Mouse (Mus musculus) kidney, postnatal 10 days (tissue): ENCODE results near the gene Atrip.

ENCODE experiments used
- DNase-seq: peaks from one replicate; pipeline ENCODE4 v3.0.0; 2021; ENCODE audit warnings: mixed read lengths

Gene Atrip

DNA sequence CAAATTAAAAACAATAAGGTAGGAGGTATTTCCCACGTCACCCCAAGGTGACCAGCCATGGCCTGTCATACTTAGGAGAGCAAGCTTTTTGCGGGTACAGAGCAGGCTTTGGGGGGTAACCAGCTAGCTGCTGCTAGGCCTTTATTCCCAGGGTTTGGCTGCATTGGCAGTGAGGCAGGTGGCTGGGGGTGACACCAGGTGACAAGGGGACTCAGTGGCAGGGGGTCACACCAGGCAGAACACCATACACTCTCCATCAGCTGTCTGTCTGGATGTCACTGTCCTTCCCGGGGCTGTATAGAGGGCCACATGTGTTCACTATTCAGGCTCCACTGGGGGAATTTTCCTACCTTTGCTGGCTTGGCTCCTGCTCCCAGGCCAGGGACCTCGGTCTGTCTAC lies 17.0 kb downstream of the Atrip start:
- no peak for DNase-seq

DNA sequence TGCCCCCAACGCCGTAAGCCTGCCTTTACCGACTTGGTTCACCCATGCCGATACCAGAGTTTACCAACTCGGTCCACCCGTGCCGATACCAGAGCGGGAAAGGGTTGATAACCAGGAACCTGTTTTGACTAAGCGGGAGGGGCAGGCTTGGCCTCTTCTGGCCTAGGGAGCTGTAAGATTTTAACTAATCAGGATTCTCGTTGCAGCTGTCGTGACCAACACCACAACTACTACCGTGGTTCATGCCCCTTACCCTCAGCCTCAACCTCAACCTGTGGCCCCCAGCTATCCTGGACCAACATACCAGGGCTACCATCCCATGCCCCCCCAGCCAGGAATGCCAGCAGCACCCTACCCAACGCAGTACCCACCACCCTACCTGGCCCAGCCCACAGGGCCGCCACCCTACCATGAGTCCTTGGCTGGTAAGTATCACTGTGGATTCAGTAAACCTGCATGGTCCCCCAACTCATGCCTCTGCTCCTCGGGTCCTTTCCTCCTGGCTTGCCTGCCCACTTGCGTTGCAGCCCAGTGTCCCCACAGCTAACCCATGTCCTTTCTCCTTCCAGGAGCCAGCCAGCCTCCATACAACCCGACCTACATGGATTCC lies 17.7 kb downstream of the Atrip start:
- no peak for DNase-seq

DNA sequence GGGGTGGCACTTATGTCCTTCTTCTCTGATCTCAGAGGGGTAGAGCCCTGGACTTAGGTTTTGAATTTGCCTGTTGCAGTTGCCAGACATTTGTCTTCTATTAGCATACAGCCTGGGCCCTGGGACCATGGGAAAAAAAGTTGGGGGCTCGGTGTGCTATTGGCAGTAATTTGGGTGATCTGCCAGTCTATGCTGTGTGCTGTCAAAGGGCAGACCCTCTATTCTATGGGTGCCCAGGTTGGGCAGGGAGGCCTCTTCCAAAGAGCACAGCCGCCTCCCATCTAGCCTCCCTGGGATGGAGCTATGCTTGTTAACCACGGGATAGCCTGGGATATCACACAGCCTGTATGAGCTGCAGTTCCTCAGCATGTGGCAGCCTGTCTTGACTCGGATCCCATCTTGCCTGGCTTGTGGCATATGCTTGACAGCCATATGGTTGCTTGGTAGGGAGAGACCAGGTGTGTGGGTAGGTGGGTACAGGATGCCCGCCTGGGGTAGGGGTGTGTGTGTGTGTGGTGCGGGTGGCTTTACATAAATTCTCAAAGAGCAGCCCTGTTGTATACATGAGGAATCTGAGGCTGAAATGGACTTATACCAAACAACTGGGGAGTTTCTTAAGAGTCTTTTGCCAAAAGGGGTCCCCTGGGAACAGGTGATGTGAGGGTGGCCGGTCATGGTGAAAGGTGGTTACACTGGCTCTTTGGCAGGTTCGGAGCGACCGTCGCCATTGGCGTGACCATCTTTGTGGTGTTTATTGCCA lies 18.5 kb downstream of the Atrip start:
- DNase-seq, result no peak

GRCm38 (mm10) chr9:109054712-109055111 lies 19.2 kb downstream of the Atrip start:
- DNase-seq, result peak; percentile 79

GRCm38 (mm10) chr9:109053851-109054250 lies 20.1 kb downstream of the Atrip start:
- DNase-seq, result peak; percentile 3

GRCm38 (mm10) chr9:109053366-109053765 lies 20.6 kb downstream of the Atrip start:
- peak; percentile 5 for DNase-seq

GRCm38 (mm10) chr9:109052490-109053260 lies 21.2 kb downstream of the Atrip start:
- peak; percentile 5 for DNase-seq

GRCm38 (mm10) chr9:109051651-109052489 lies 22.1 kb downstream of the Atrip start:
- peak; percentile 4 for DNase-seq

DNA sequence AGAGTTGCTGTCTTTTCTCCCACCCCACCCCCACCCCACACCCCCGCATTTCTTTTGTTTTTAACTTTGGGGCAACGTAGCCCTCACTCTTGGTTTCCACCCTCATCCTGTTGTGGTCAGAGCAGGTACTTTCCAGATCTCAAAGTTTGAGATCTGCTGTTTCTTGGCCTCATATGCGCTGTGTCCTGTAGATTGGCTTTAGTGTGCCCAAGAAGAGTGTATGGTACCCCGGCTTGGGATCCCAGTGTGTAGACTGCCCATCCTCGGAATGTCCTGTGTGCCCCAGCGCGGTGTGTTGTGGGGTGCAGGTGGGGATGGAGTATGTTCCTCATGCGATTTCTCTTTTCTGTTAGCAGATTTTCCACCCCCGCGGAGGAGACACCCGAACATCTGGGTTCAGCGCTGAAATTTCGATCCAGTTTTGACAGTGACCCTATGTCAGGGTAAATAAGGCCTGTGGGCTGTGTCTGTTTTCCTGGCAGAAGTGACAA lies 22.9 kb downstream of the Atrip start:
- DNase-seq, result peak; percentile 5

DNA sequence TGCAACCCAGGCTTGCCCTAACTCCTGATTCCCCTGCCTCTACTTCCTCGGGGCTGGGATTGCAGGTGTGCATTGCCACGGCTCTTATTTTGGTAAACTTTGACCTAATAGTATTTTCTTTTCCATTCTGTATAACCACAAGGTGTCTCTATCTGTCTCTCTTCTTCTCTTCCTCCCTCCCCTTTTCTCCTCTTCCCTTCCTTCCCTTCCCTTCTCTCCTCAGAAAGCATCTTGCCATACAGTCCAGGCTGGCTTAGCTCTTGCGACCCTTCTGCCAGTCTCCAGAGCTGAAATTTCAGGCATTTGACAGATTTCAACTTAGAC lies 23.3 kb downstream of the Atrip start:
- no peak for DNase-seq

DNA sequence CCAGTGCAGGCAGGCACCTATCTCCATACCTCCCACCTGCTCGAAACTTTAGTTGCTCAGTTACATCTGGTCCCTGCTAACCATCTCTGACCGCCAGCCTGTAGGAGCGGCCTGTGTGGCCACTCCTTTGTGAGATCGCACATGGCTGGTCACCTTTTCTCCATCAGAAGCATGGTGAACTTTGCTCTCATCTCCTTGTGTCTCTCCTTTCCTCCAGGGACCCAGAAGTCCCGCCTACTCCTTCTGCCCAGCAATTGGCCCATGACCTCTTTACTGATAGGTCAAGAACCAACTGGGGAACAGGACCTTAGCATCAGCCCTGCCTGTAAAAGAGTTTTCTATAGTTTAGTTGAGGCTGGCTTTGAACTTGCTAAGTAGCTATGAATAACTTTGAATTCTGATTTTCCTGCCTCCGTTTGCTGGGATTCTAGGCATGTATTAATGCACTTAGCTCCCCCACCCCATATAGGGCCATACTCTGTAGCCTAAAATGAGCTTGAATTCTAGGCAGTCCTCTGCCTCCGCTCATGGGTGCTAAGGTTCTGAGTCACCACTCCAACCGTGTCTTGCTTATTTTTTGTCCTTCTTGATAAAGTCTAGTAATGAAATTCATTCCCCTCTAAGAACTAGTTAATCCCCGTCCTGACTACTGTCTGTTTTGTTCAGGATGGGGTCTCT lies 23.8 kb downstream of the Atrip start:
- peak; percentile 5 for DNase-seq

GRCm38 (mm10) chr9:109049316-109049715 lies 24.6 kb downstream of the Atrip start:
- DNase-seq, result no peak

- peak; percentile 70 for DNase-seq
Observed at GRCm38 (mm10) chr9:109046306-109046705, 27.6 kb downstream of the Atrip start.

- DNase-seq, result peak; percentile 26
Observed at GRCm38 (mm10) chr9:109041351-109041750, 32.6 kb downstream of the Atrip start.

GRCm38 (mm10) chr9:109040906-109041305 lies 33.0 kb downstream of the Atrip start:
- peak; percentile 61 for DNase-seq

GRCm38 (mm10) chr9:109040216-109040615 lies 33.7 kb downstream of the Atrip start:
- DNase-seq, result peak; percentile 19

- peak; percentile 12 for DNase-seq
Observed at GRCm38 (mm10) chr9:109039681-109040080, 34.2 kb downstream of the Atrip start.

- peak; percentile 72 for DNase-seq
Observed at GRCm38 (mm10) chr9:109038901-109039364, 35.0 kb downstream of the Atrip start.

DNA sequence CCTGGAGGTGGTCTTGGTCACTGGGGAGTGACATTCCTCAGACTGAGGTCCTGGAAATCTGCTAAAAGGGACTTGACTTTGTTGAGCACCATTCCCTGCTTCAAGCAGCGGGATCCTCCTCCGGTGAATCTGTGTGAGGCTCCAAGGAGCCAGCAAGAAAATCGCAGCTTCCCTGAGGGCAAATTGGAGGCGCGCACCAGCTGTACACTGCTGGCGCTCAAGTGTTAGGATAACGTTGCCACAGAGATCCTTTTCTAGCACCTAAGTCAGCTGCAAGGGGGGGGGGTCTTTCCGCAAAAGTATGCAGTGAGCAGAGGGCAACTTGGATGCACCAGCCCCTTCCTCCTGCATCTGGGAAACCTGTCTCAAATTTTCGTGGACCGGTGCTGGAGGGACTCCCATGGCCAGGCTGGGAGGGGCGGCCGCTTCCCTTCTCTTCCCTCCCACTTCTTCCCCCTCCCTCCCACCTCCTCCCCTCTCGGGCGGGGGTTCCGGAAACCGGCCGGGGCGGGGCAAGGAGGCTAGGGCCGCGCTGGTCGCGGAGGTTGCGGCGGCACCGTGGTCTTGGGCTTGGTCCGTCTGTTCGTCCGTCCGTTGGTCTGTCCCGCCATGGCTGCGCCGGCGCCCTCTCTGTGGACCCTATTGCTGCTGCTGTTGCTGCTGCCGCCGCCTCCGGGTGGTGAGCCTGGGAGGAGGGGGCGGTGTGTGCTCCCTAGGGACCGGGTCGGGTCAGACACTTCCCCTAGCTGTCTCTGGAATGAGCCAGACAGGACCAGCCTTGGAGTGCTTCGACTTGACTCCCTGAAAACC lies 35.6 kb downstream of the Atrip start, which contains the start of gene Shisa5:
Gene Shisa5 (plus strand): TSS at position 480 of the 810 bp plus-strand sequence.
- DNase-seq, result peak; percentile 92

DNA sequence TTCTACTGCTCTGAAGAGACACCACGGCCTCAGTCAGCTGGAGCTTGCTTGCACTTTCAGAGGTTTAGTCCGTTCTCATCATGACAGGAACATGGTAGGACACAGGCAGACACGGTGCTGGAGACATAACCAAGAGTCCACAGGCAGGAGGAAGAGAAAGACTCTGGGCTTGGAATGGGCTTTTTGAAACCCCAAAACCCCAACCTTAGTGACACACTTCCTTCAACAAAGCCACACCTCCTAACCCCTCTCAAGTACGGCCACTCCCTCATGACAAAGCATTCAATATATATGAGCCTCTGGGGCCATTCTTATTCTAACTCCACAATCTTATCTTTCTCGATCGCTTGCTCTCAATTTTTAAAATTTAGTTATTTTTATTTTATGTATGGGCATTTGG lies 41.5 kb downstream of the Atrip start:
- no peak for DNase-seq

DNA sequence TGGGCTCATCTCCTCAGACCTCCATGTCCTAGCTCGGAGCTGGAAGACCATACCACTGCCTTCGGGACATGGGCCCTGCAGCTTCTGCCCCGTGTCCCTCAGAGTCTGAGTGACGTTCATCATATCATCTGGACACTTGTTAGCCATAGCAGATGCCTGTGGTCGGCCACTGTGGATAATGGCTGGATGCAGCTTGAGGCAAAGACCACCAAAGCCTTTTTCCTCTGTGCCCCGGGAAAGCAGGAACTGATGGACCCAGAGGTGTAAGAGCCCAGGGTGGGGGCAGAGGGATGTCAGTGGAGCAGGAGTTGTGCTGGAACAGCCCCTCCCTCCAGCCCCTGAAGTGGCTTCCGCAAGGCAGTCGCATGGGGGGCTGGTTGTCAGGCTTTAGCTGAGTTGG lies 42.2 kb downstream of the Atrip start:
- DNase-seq, result peak; percentile 2
